Mouse (Mus musculus) bone marrow, adult 2 months (tissue): ENCODE results near the gene Fam151b. TPM values are rescaled to one million over a fixed set of nuclear protein-coding genes. Genes with fewer than 3 reads are reported as not detected.

Experiments
- H3K27ac ChIP-seq: fragments of 200-500 bp; 2 replicates; pipeline ENCODE4 v1.5.1; 2012; ENCODE audit warnings: low read depth, mild to moderate bottlenecking, control low read depth, inconsistent platforms, low read length; ENCODE audit not compliant: control insufficient read depth, poor library complexity, insufficient read depth
- H3K4me1 ChIP-seq: fragments of 200-500 bp; 2 replicates; pipeline ENCODE4 v1.6.1; 2011; ENCODE audit warnings: low read length; ENCODE audit not compliant: control insufficient read depth, insufficient read depth
- H3K4me3 ChIP-seq: fragments of 200-500 bp; replicated peaks from 2 replicates; pipeline ENCODE3; 2011; ENCODE audit warnings: mild to moderate bottlenecking, low read depth, low read length, control low read depth; ENCODE audit not compliant: control insufficient read depth
- CTCF ChIP-seq: fragments of 200-500 bp; IDR thresholded peaks from 2 replicates; pipeline ENCODE4 v1.5.1; 2011; ENCODE audit warnings: low read length, control low read depth; ENCODE audit not compliant: control insufficient read depth, insufficient read depth
- POLR2A ChIP-seq: fragments of 200-500 bp; IDR thresholded peaks from 2 replicates; pipeline ENCODE4 v1.6.1; 2011; ENCODE audit warnings: low read depth, mild to moderate bottlenecking, control low read depth, low read length, borderline replicate concordance; ENCODE audit not compliant: control insufficient read depth
- WGBS: fragments of 180-500 bp; shearing (Covaris S2); methylation state at CpG from one replicate; pipeline ENCODE4 v1.1.7; 2018; 5-methylcytosine and 5-hydroxymethylcytosine counted together
- polyA plus RNA-seq: library from polyadenylated mRNA; stranded (reverse); fragments of >200 nt; gene quantifications from 2 replicates; pipeline ENCODE4 v1.2.4, GENCODE M21; 2011; ENCODE audit warnings: low replicate concordance; ENCODE audit not compliant: missing spikeins, insufficient read depth, insufficient read length

The Fam151b gene
- polyA plus RNA-seq, 1 experiment: 7.2 TPM

DNA sequence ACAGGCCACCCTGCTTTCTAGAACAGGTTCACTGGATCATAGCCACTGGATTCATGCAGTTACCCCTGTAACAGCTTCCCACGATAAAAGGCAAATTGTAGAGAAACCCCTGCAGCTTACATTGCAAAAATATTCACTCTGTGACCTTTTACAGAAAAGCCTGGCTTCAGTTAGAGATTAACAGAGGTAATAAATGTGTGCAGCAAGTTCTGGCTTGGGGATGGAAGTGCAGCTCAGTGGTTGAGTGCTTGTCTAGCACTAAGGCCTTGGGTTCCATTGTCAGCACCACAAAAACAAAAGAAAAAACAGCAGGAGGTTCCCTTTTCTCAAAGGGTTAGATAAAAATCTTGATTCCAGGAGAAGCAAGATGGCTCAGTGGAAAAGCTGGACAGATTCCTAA, 8.1 kb upstream of the Fam151b start:
- 89% methylated on average over 1 of the region's 1 CpGs for WGBS
- H3K4me3 ChIP-seq: no peak overlapping the region
- no peak overlapping the region for H3K27ac ChIP-seq
- H3K4me1 ChIP-seq: no peaks in the 10 kb centered on the region
- no peak for TF ChIP-seq POLR2A
- TF ChIP-seq CTCF: no peak

DNA sequence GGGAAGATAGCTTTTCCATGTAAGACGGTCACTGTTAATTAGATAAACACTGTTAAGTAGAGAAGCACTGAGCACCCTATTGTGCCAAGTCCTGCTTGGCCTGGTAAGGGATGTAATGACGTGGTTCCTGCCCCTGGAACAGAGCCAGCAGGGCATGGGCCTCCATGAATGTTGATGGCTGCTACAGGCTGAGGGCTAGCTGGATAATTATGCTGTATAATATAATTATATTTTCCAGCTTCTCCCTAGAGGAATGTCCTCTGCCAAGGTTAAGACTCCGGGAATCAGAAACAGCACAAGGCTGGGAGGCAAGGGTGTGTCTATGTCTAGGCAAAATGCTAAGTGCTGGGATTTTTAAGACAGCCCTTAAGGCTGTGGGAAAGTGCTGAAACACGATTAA, 7.0 kb upstream of the Fam151b start:
- H3K4me1 ChIP-seq: no peaks in the 10 kb centered on the region
- WGBS: 81% methylated on average over 4 of the region's 4 CpGs
- no peak overlapping the region for H3K4me3 ChIP-seq
- TF ChIP-seq POLR2A (no peak), CTCF (no peak)
- H3K27ac ChIP-seq: no peak overlapping the region

DNA sequence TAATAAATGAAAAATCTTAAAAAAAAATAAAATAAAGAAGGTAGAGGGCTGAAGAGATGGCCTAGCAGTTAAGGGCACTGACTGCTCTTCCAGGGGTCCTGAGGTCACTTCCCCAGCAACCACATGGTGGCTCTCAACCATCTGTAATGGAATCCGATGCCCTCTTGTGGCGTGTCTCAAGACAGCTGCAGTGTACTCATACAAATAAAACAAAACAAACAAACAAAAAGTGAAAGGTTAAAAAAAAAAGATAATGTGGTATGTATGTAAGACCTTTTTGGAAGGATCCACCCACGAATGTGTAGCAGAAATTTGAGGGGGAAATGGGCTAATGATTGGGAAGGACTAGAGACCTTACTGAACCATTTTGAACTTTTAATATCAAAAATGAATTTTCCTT, 467 bp downstream of the Fam151b start:
- Histone ChIP-seq H3K4me3 (no peak overlapping the region), H3K4me1 (no peaks in the 10 kb centered on the region; the same call in 1 of the 2 replicates), H3K27ac (no peak overlapping the region)
- TF ChIP-seq POLR2A: no peak
- peak; percentile 54; the same call in 1 of the 2 replicates for TF ChIP-seq CTCF
- under 1% methylated on average over 3 of the region's 3 CpGs for WGBS

DNA sequence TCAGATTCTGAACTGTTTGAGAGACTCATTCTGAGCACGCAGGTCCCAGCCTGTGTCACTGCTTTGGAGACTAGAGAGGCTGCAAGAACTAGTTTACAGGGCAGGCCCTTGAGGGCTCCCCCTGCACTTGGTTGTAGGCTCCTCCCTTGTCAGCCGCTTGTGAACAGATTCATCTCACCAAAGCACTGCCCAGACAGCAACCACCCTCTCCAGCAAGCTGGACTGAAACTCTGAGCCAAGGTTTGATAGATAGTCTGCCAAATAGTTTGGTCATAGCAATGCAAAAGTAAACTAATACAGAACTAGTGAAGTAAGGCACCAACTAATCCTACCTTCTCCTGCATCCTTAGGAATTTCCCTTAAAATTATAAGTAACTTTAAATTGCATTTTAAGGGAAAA, 13.7 kb downstream of the Fam151b start:
- 84% methylated on average over 2 of the region's 2 CpGs for WGBS
- TF ChIP-seq CTCF: no peak
- TF ChIP-seq POLR2A: no peak
- no peaks in the 10 kb centered on the region for H3K4me1 ChIP-seq
- no peak overlapping the region for H3K4me3 ChIP-seq
- H3K27ac ChIP-seq: no peak overlapping the region

GRCm38 (mm10) chr13:92469381-92469780, 14.4 kb downstream of the Fam151b start:
- Histone ChIP-seq H3K4me3 (no peak overlapping the region), H3K27ac (no peak overlapping the region), H3K4me1 (no peaks in the 10 kb centered on the region)
- TF ChIP-seq CTCF (no peak), POLR2A (no peak)
- 83% methylated on average over 2 of the region's 2 CpGs for WGBS

- H3K4me1 ChIP-seq: no peaks in the 10 kb centered on the region
- H3K4me3 ChIP-seq: no peak overlapping the region
- WGBS: 90% methylated on average over 9 of the region's 9 CpGs
- TF ChIP-seq POLR2A: no peak
- no peak overlapping the region for H3K27ac ChIP-seq
Observed at GRCm38 (mm10) chr13:92467891-92468290, 15.9 kb downstream of the Fam151b start.

DNA sequence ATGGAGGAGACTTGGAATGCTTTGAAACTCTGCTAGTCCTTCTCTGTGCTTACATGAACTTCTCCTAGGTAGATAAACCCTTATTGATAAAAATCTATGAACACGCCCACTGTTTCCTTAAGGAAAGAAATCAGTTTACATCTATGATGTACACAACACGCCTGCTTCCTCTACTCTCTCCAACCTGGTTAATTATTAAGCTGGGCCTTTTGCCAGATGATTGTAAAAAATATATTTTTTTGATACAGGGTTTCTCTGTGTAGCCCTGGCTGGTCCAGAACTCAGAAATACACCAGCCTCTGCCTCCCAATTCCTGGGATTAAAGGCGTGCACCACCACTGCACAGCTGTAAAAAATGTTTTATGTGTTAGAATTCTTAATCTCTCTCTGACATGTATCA, 19.1 kb downstream of the Fam151b start:
- Histone ChIP-seq H3K27ac (no peak overlapping the region), H3K4me3 (no peak overlapping the region), H3K4me1 (no peaks in the 10 kb centered on the region)
- TF ChIP-seq POLR2A (no peak), CTCF (no peak)
- 82% methylated on average over 3 of the region's 3 CpGs for WGBS

- TF ChIP-seq POLR2A: no peak
- TF ChIP-seq CTCF: no peak
- WGBS: 84% methylated on average over 7 of the region's 7 CpGs
- no peak overlapping the region for H3K4me3 ChIP-seq
- H3K4me1 ChIP-seq: no peaks in the 10 kb centered on the region
- no peak overlapping the region for H3K27ac ChIP-seq
Observed at GRCm38 (mm10) chr13:92446872-92447271, 36.9 kb downstream of the Fam151b start.

DNA sequence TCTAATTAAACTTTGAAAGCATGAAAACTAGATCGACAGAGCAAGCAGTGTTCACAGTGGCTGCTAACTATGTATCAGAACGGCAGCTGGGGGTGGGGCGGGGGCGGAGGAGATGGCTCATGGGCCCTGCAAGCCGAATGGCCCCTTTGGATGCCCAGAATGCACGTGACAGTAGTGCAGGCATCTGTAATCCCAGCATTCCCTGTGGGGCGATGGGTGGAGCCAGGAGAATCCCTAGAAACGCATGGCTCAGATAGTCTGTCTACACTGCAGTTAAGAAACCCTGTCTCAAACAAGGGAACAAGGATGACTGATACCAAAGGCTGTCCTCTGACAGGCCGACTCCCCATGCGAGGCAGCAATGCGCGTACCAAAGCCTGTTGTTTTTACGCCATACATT, 43.5 kb downstream of the Fam151b start:
- Histone ChIP-seq H3K4me1 (no peaks in the 10 kb centered on the region), H3K27ac (no peak overlapping the region), H3K4me3 (no peak overlapping the region)
- 83% methylated on average over 13 of the region's 13 CpGs for WGBS
- TF ChIP-seq POLR2A (no peak), CTCF (no peak)
